Mouse (Mus musculus): Measurements from ENCODE around the gene Csrnp1. TPM values are rescaled to one million over a fixed set of nuclear protein-coding genes. Genes with fewer than 3 reads are reported as not detected.

The Csrnp1 gene
- 100 to 1,000 TPM; 118 to 123 TPM for total RNA-seq (2023)

GRCm38 (mm10) chr9:119984536-119985011 is at the start of gene Csrnp1:
Gene Csrnp1 (minus strand): TSS chr9:119984658.

GRCm38 (mm10) chr9:120023086-120023811 is 38.8 kb upstream of the Csrnp1 start, which contains the start of gene Xirp1:
Gene Xirp1 (minus strand): TSS chr9:120023598.

GRCm38 (mm10) chr9:119937005-119937773 is 47.3 kb downstream of the Csrnp1 start, which contains the start of the genes Gorasp1 and Ttc21a:
Gene Gorasp1 (minus strand): TSS chr9:119937565.
Gene Ttc21a (plus strand): TSS chr9:119937606.

Other genes with a start within 250 kb of the Csrnp1 start
- gene Scn11a, start 159.2 kb downstream of the Csrnp1 start, total RNA-seq (2023), result not detected
- 10 to 100 TPM; 48.1 to 56.3 TPM for gene Wdr48, start 89.8 kb downstream of the Csrnp1 start, total RNA-seq (2023)
- gene Gorasp1, start 47.1 kb downstream of the Csrnp1 start, total RNA-seq (2023), result 10 to 100 TPM in 1 of 2 experiments, 1 to 10 TPM in 1; 6.8 to 10.9 TPM
- gene Ttc21a, start 47.1 kb downstream of the Csrnp1 start, total RNA-seq (2023), result under 1 TPM in 1 of 2 experiments, not detected in 1; 0.15 TPM
- 1 to 10 TPM in 1 of 2 experiments, under 1 TPM in 1; 0.63 to 2.8 TPM for gene Xirp1, start 38.9 kb upstream of the Csrnp1 start, total RNA-seq (2023)
- gene Cx3cr1, start 85.2 kb upstream of the Csrnp1 start, total RNA-seq (2023), result 100 to 1,000 TPM; 261 to 284 TPM
- gene Ccr8, start 107.5 kb upstream of the Csrnp1 start, total RNA-seq (2023), result not detected
- 10 to 100 TPM; 44.8 to 50.3 TPM for gene Slc25a38, start 125.7 kb upstream of the Csrnp1 start, total RNA-seq (2023)
- gene Rpsa, start 143.0 kb upstream of the Csrnp1 start, total RNA-seq (2023), result 1,000 to 10,000 TPM; 1,179 to 1,199 TPM
- gene Mobp, start 165.0 kb upstream of the Csrnp1 start, total RNA-seq (2023), result not detected